Mouse (Mus musculus) retina, embryonic 14.5 days (tissue): ENCODE measurements around the gene Adamtsl4.

Experiments
- DNase-seq: peaks from one replicate; pipeline ENCODE4 v3.0.0-alpha.2; 2015; ENCODE audit warnings: low spot score

Adamtsl4 gene

GRCm38 (mm10) chr3:95687524-95688421 is at the start of gene Adamtsl4:
TSS of gene Adamtsl4 (minus strand) at chr3:95687917.
- peak; percentile 73 for DNase-seq

GRCm38 (mm10) chr3:95735071-95735670 is 47.5 kb upstream of the Adamtsl4 start:
- DNase-seq = no peak

- DNase-seq = no peak
Measured at GRCm38 (mm10) chr3:95734092-95734702, 46.5 kb upstream of the Adamtsl4 start.

GRCm38 (mm10) chr3:95732744-95733521 is 45.2 kb upstream of the Adamtsl4 start:
- DNase-seq = no peak

- DNase-seq = no peak
Measured at GRCm38 (mm10) chr3:95732297-95732696, 44.6 kb upstream of the Adamtsl4 start.

GRCm38 (mm10) chr3:95731802-95732201 is 44.1 kb upstream of the Adamtsl4 start:
- DNase-seq = no peak

- no peak for DNase-seq
Measured at GRCm38 (mm10) chr3:95730431-95730830, 42.7 kb upstream of the Adamtsl4 start.

- no peak for DNase-seq
Measured at GRCm38 (mm10) chr3:95728906-95729305, 41.2 kb upstream of the Adamtsl4 start.

GRCm38 (mm10) chr3:95726696-95727358 is 39.1 kb upstream of the Adamtsl4 start:
- DNase-seq = no peak

- DNase-seq = no peak
Measured at GRCm38 (mm10) chr3:95725863-95726262, 38.1 kb upstream of the Adamtsl4 start.

GRCm38 (mm10) chr3:95722386-95722785 is 34.7 kb upstream of the Adamtsl4 start:
- DNase-seq = no peak

- DNase-seq = no peak
Measured at GRCm38 (mm10) chr3:95718153-95718552, 30.4 kb upstream of the Adamtsl4 start.

- DNase-seq = no peak
Measured at GRCm38 (mm10) chr3:95716075-95716474, 28.4 kb upstream of the Adamtsl4 start.

- no peak for DNase-seq
Measured at GRCm38 (mm10) chr3:95709967-95710366, 22.2 kb upstream of the Adamtsl4 start.

GRCm38 (mm10) chr3:95709044-95709443 is 21.3 kb upstream of the Adamtsl4 start:
- no peak for DNase-seq

- no peak for DNase-seq
Measured at GRCm38 (mm10) chr3:95707497-95707896, 19.8 kb upstream of the Adamtsl4 start.

GRCm38 (mm10) chr3:95706273-95706672 is 18.6 kb upstream of the Adamtsl4 start:
- DNase-seq = no peak

- no peak for DNase-seq
Measured at GRCm38 (mm10) chr3:95704612-95705011, 16.9 kb upstream of the Adamtsl4 start.

GRCm38 (mm10) chr3:95703276-95703675 is 15.6 kb upstream of the Adamtsl4 start:
- DNase-seq = no peak

GRCm38 (mm10) chr3:95701877-95702540 is 14.3 kb upstream of the Adamtsl4 start:
- peak; percentile 81 for DNase-seq

GRCm38 (mm10) chr3:95701085-95701484 is 13.4 kb upstream of the Adamtsl4 start:
- no peak for DNase-seq
